Mouse (Mus musculus) mouse embryonic stem cell (cell line): ENCODE data around the gene Wnt8b.

ENCODE experiments used
- in situ Hi-C, 2 experiments: fragments of 300-500 bp; cut with MboI; formaldehyde crosslinking; loops; 1 replicate in 1 of 2; 3 replicates in 1 of 2; pipeline ENCODE4 v1.14.3; 2019 to 2020; ENCODE audit warnings: low sequenced_read_pairs in 2 of 2, low pct_unique_long_range_greater_than_20kb in 1 of 2, mixed read lengths in 1 of 2; ENCODE audit not compliant: unreplicated experiment in 1 of 2

Gene Wnt8b

GRCm38 (mm10) chr19:44502741-44503140, 9.5 kb downstream of the Wnt8b start:
- in situ Hi-C loops = no loop called here

- in situ Hi-C loops = no loop called here
These were observed 17.4 kb downstream of the Wnt8b start for GRCm38 (mm10) chr19:44510534-44511175.

GRCm38 (mm10) chr19:44511451-44512231, 18.4 kb downstream of the Wnt8b start:
- in situ Hi-C loops = no loop called here

- in situ Hi-C loops = no loop called here
These were observed 19.3 kb downstream of the Wnt8b start for GRCm38 (mm10) chr19:44512601-44513000.

DNA sequence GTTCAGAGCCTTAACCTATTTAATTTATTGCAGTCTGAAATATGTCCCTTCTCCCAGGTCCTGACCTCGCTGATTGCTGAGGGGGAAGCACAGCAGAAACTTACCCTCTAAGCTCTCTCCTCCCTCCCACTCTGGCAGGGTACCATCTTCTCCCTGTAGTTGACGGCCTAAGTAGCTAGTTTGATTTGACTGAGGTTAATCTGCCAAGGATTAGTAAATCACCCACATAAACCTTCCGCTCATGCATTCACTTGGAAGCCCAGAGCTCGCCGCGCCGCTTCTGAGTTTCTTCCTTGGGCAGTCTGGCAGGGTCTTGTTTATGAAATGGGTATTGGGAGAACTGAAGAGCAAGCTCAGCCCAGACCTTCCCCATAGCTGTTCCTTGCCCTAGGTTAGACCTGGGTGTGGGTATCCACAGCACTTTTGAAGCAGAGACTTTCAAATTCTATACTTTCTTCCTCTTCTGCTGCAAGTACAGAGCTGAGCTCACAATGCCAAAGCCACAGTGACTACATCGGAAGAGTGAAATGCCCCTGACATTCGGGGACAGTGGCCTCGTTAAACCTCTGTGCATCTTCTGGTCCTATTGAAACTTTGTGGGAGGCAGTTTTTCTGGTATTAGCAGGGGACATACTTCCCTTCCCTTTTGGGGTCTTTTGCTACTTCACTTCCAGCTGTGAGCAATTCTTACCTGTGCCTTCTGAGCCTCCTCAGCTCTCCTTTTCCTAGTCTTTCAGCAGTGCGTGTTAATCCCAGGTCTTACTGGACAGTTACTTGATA, 20.0 kb downstream of the Wnt8b start:
- in situ Hi-C loops = no loop called here

GRCm38 (mm10) chr19:44513921-44514482, 20.7 kb downstream of the Wnt8b start:
- in situ Hi-C loops = no loop called here

DNA sequence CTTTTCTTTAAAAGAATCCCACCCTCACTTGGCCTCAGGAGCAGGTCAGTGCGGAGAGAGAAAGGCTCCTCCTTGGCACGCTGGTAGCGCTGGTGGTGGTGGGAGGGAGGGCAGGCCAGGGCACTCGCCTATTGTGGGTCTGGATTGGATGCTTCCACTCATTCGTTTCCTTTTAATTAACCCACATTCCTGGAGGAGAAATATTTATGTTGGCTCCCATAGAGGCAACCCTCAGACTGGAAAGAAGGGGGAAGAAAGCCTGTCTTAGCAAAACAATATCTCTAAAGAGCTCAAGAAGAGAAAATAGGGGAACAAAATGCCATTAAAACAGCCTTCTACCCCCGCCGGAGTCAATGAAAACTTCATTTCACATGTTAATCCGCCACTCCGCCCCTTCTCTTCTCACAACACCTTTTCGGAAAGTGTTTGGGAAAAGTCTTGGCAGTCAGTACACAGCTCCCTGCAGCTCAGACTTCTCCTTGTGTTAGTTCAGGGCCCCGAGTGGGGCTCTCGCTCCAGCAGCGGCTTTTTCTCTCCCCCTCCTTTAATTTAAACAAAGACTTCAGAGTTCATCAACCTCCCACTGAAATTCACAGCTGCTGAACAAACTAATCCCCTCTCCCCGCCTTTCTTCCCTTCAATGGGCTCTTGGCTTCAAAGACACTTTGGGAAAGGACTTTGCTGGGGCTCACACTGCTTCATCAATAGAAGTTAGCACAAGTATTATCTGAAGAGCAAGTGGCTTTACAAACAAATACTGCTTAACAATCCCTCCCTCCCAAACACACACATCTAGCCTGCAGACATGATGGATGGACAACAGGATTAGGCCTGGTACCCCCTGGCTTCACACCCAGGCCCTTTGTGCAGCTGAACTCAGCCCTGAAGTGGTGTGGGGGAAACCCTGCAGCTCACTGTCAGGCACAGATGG, 21.5 kb downstream of the Wnt8b start:
- in situ Hi-C loops = no loop called here

GRCm38 (mm10) chr19:44515769-44516168, 22.5 kb downstream of the Wnt8b start:
- in situ Hi-C loops = no loop called here

- in situ Hi-C loops = no loop called here
These were observed 24.9 kb downstream of the Wnt8b start for GRCm38 (mm10) chr19:44517996-44518768.

DNA sequence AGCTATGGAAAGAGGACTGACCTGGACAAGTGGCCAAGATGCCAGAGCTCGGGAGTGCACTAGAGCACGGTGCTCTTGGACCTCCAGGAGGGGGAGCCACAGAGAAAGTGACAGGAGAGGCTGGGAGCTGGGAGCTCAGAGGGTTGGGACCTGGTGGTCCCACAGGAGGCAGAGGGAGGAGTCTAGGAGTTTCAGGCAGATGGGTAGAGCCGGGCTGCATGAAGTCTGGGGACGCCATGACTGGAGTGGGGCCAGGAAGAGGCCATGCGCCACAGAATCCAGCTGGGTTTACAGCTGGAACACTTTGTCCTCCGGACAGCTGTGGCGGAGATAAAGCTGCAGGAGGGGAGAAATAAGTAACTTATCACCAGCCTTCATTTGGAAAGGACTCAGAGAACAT, 25.9 kb downstream of the Wnt8b start:
- in situ Hi-C loops = no loop called here

DNA sequence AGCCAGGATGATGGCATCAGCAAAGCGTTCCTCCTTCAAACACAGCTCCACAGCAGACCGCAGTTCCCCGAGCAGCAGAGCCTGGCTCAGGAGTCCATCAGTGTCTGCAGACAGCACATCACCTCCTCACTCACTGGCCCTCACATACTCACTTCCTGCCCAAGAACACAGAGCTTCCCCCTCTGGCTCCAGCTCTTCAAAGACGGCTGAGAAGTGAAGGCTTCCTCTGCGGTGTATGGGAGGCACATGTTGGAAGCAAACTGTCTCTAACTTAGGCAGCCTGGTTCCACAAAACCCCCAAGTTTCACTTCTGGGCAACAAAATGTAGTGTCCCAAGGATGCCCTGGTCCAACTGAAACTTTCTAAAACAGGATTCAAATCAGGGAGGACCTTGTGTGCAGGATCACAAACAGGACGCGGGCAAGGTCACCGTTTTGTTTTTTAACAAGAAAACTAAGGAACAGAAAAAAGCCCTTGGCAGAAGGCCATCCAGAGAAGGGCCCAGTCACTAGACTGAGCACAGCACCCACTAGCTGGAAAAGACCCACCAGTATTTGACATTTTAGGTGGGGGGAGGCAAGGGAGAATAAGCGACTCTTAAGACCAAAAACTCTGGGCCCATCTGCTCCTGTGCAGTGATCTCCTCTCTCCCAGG, 32.4 kb downstream of the Wnt8b start:
- in situ Hi-C loops = no loop called here

DNA sequence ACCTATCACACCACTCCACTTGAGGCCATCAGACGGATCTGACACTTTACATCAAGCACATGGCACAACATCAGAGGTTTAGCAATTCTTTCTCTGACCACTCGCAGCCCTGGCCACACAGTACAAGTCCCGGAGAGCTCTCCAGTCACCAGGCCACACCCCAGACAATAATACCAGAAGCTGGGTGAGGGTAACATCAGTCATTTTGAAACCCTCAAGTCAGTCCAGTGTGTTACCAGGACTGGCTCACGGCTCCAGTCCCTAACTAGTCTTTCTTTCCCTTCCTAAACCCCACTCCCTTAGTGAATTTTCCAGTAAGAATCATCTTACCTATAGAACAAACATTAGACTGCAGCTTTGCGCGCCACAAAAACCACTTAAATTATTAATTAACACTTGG, 36.7 kb downstream of the Wnt8b start:
- in situ Hi-C loops = no loop called here

DNA sequence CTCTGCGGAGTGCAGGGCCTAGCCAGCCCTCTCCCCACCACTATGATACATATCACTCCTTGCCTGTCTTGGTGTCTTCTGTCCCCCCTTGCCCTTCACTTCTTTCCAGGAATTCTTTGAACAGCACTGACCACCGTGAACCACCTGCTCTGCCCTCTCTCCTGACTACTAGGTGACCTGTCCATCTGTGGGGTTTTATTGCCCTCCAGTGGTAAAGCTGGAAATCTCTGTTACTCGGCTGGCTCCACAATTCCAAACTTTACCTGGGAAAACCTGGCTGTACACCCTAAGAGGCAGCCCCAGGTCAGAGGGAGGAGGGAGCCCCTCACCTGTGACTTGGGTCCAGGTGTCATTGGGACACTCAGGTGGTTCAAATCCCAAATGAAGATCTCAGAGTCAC, 42.1 kb downstream of the Wnt8b start:
- in situ Hi-C loops = no loop called here

- in situ Hi-C loops = no loop called here
These were observed 44.1 kb downstream of the Wnt8b start for GRCm38 (mm10) chr19:44537416-44537815.

DNA sequence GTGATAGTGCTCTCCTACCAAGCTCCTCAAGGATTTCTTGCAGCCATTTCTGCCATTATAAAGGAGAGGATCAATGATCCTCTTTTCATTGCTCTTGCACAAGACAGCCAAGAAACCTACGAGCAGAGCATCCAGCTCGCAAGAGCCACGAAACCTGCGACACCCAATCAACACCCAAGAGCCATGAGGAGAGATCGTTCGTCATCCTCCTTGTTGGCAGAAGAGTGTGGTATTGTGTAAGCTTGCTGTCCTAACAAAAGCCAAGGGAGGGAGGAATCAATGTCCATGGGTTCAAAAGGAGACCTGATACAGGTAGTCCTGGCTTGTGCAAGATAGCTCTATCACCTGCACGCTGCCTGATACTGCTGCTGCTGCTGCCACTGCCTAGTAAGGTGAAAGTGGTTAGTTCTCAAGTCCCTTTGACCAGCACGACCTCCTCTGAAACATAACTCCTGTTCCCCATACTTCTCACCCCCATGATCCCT, 49.5 kb downstream of the Wnt8b start:
- in situ Hi-C loops = no loop called here

GRCm38 (mm10) chr19:44544372-44544771, 51.1 kb downstream of the Wnt8b start:
- in situ Hi-C loops = no loop called here

- in situ Hi-C loops = no loop called here
These were observed 51.5 kb downstream of the Wnt8b start for GRCm38 (mm10) chr19:44544775-44545174.
